In the genomic region with DNA sequence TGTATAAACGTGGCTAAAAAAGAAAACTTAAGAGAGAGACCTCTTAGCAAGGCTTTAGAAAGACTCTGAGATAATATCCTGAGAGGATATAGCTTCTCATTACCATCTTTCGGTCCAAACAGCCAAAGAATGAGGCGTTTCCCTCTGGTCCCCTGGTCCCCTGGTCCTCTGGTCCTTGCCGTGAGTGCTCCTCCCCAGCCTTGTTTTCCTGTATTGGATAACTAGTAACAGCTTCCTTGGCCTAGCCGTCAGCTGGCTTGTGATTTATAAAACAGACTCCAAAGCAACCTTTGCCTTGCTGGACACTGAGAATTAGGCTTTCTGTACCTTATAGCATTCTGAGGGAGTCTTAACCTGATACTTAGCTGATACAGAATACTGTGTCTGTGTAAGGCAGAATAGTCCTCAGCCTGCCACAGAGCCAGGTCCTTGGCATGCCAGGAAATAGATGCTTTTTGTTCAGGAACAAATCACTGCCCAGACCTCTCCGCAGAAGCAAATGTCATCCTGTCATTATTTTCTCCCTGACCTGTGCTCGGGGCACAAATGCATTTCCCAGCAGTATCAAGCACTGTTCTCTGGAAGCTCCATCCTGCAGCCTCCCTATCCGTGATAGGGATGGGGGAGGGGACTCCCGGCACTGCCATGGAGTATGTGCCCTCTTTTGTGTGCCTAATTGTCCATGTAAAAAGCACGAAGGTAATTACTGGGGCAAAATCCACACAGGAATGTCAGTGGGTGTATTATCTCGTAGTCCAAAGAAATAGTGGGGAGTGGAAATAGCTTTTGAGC, we compare ENCODE assay signal across 9 mouse cellular contexts.
DNase-seq lines count a peak whose midpoint lies in the region; ATAC-seq and TF ChIP-seq lines count a peak whose summit lies in the region.
"Had no signal": no experiment of that assay in that cellular context is flagged by ENCODE, and none has a peak within 500 bp of the region (broad histone marks: within the 10 kb centered on the region; RNA-seq: fewer than 3 reads in every experiment).

No protein-coding gene starts in this region.

- H3K79me2 ChIP-seq in heart, adult 2 months (replicated peaks; ENCODE audit: control insufficient read depth, insufficient read depth, low read length): no peaks in the 10 kb centered on the region

- ATAC-seq in heart, embryonic 12.5 days (ENCODE audit: insufficient number of reproducible peaks, low FRiP score): no peak
- ATAC-seq in heart, embryonic 15.5 days (replicated peaks; ENCODE audit: insufficient number of reproducible peaks, insufficient read depth, low FRiP score, low read depth): no peak
- ATAC-seq in granulocyte monocyte progenitor cell, adult 5-6 weeks (replicated peaks; ENCODE audit: poor library complexity, severe bottlenecking): no peak
- ATAC-seq in liver, postnatal 0 days: no peak

- H3K36me3 ChIP-seq in heart, adult 2 months (ENCODE audit: control insufficient read depth, insufficient read depth, low read length): no peaks in the 10 kb centered on the region; the same call in 1 of the 2 replicates
- H3K36me3 ChIP-seq in heart, embryonic 12.5 days: no peaks in the 10 kb centered on the region
- H3K36me3 ChIP-seq in heart, embryonic 15.5 days: no peaks in the 10 kb centered on the region
- no peaks in the 10 kb centered on the region for H3K36me3 ChIP-seq in liver, postnatal 0 days (replicated peaks; ENCODE audit: insufficient read depth, low read length)

- no peaks in the 10 kb centered on the region for H3K9me3 ChIP-seq in heart, embryonic 12.5 days (replicated peaks)
- H3K9me3 ChIP-seq in heart, embryonic 15.5 days (replicated peaks): no peaks in the 10 kb centered on the region
- H3K9me3 ChIP-seq in liver, postnatal 0 days (ENCODE audit: low read length): no peaks in the 10 kb centered on the region

- TF ChIP-seq POLR2A in heart, adult 2 months (IDR thresholded peaks at IDR 0.05; ENCODE audit: insufficient read depth, low read depth, low read length): no peak

- no peak overlapping the region for H3K4me2 ChIP-seq in heart, embryonic 12.5 days
- no peak overlapping the region for H3K4me2 ChIP-seq in heart, embryonic 15.5 days
- no peak overlapping the region for H3K4me2 ChIP-seq in liver, postnatal 0 days (ENCODE audit: low read depth, low read length)

- H3K27me3 ChIP-seq in heart, adult 2 months (ENCODE audit: control insufficient read depth, insufficient read depth, low read length): no peaks in the 10 kb centered on the region
- no peaks in the 10 kb centered on the region for H3K27me3 ChIP-seq in heart, embryonic 12.5 days (replicated peaks)
- no peaks in the 10 kb centered on the region for H3K27me3 ChIP-seq in heart, embryonic 15.5 days
- no peaks in the 10 kb centered on the region for H3K27me3 ChIP-seq in liver, postnatal 0 days (ENCODE audit: insufficient read depth, low read length)

- peak overlapping the region; percentile 59 for H3K27ac ChIP-seq in heart, adult 2 months
- H3K27ac ChIP-seq in heart, embryonic 12.5 days (ENCODE audit: poor library complexity, severe bottlenecking): no peak overlapping the region
- H3K27ac ChIP-seq in heart, embryonic 15.5 days: peak overlapping the region; percentile 10
- H3K27ac ChIP-seq in liver, postnatal 0 days (ENCODE audit: low read depth): no peak overlapping the region

- peaks cover 4% of the 10 kb centered on the region for H3K4me1 ChIP-seq in heart, adult 2 months (ENCODE audit: control insufficient read depth, insufficient read depth, low read length)
- peaks cover 15% of the 10 kb centered on the region for H3K4me1 ChIP-seq in heart, embryonic 12.5 days (replicated peaks)
- peaks cover 12% of the 10 kb centered on the region; the same call in 1 of the 2 replicates for H3K4me1 ChIP-seq in heart, embryonic 15.5 days (replicated peaks)
- no peaks in the 10 kb centered on the region for H3K4me1 ChIP-seq in liver, postnatal 0 days (ENCODE audit: insufficient read depth)

- TF ChIP-seq CTCF in heart, adult 2 months (IDR thresholded peaks at IDR 0.05): no peak
- no peak for TF ChIP-seq CTCF in liver, postnatal 0 days (IDR thresholded peaks at IDR 0.05; ENCODE audit: low read depth)

- no peak overlapping the region for H3K9ac ChIP-seq in heart, adult 2 months (ENCODE audit: low read depth, low read length)
- no peak overlapping the region for H3K9ac ChIP-seq in heart, embryonic 12.5 days
- H3K9ac ChIP-seq in heart, embryonic 15.5 days: no peak overlapping the region
- H3K9ac ChIP-seq in liver, postnatal 0 days (replicated peaks): no peak overlapping the region

- intact Hi-C loops in heart, adult 2 months (cut with DNase I): loop anchor here (2.0 to 10.0 kb wide), 2 partner anchors 95 to 289 kb away; no protein-coding TSS in a partner anchor

- no peak overlapping the region for H3K4me3 ChIP-seq in heart, adult 2 months
- H3K4me3 ChIP-seq in heart, embryonic 12.5 days: no peak overlapping the region
- no peak overlapping the region for H3K4me3 ChIP-seq in heart, embryonic 15.5 days
- no peak overlapping the region for H3K4me3 ChIP-seq in liver, postnatal 0 days (ENCODE audit: low read depth, low read length)

- DNase-seq in heart, adult 2 months: peak; percentile 23 to 24
- peak; percentile 12 for DNase-seq in kidney, postnatal 14 days
- peak; percentile 62 for DNase-seq in retina, postnatal 1 day
- no peak for DNase-seq in right cerebral cortex, postnatal 25 days
- DNase-seq in liver, postnatal 0 days: no peak
- DNase-seq: cerebellum, adult 11 months had no signal

- TF ChIP-seq EP300 in heart, adult 2 months (IDR thresholded peaks at IDR 0.05; ENCODE audit: insufficient read depth, low read depth, low read length): 0 out of 2 replicates have a peak, but pooled peaks have one; percentile 28
- no peak for TF ChIP-seq EP300 in liver, postnatal 0 days (IDR thresholded peaks at IDR 0.05; ENCODE audit: low read depth)

- WGBS in heart, adult 2 months: 39% methylated on average over 11 of the region's 11 CpGs
- WGBS in heart, embryonic 12.5 days: 38% methylated on average over 11 of the region's 11 CpGs
- 38% methylated on average over 11 of the region's 11 CpGs for WGBS in heart, embryonic 15.5 days
- 39% methylated on average over 11 of the region's 11 CpGs for WGBS in liver, postnatal 0 days (ENCODE audit: insufficient replicate concordance)

Comparison
In these comparisons a context has a peak if more than half of its experiments do, and no peak if none do; other contexts are left out.
1. H3K27ac ChIP-seq: peak in heart, adult 2 months (single experiment) and heart, embryonic 15.5 days (single experiment); none in heart, embryonic 12.5 days (single experiment) and liver, postnatal 0 days (single experiment).
2. DNase-seq: peak in heart, adult 2 months (2 of 2), kidney, postnatal 14 days (single experiment) and retina, postnatal 1 day (single experiment); none in right cerebral cortex, postnatal 25 days (single experiment) and liver, postnatal 0 days (single experiment).